Mouse (Mus musculus) lung, adult 2 months (tissue): ENCODE results near the gene Agtrap. TPM values are rescaled to one million over a fixed set of nuclear protein-coding genes. Genes with fewer than 3 reads are reported as not detected.
A peak's percentile ranks its signal among the peaks of the same experiment; 100 is the strongest.

Source experiments
- DNase-seq: peaks from one replicate; pipeline ENCODE4 v3.0.0; 2022
- H3K4me1 ChIP-seq: fragments of 200-500 bp; 2 replicates; pipeline ENCODE4 v1.6.1; 2011; ENCODE audit warnings: low read length; ENCODE audit not compliant: control insufficient read depth, insufficient read depth
- H3K4me3 ChIP-seq: fragments of 200-500 bp; replicated peaks from 2 replicates; pipeline ENCODE3; 2011; ENCODE audit warnings: low read depth, mild to moderate bottlenecking, control low read depth, low read length; ENCODE audit errors: extremely low read depth
- CTCF ChIP-seq: fragments of 200-500 bp; IDR thresholded peaks from 2 replicates; pipeline ENCODE4 v1.5.1; 2011; ENCODE audit warnings: mild to moderate bottlenecking, low read length, control low read depth; ENCODE audit not compliant: insufficient read depth
- POLR2A ChIP-seq: fragments of 200-500 bp; IDR thresholded peaks from 2 replicates; pipeline ENCODE4 v1.6.1; 2011; ENCODE audit warnings: low read depth, mild to moderate bottlenecking, control low read depth, low read length, borderline replicate concordance; ENCODE audit errors: extremely low read depth
- WGBS: fragments of 180-500 bp; shearing (Covaris S2); methylation state at CpG from one replicate; pipeline ENCODE4 v1.1.7; 2018; 5-methylcytosine and 5-hydroxymethylcytosine counted together
- polyA plus RNA-seq: library from polyadenylated mRNA; depleted of rRNA; stranded (reverse); fragments of >200 nt; gene quantifications from 2 replicates; pipeline ENCODE4 v1.2.3, GENCODE M21; 2012; rRNA removed

The Agtrap gene
- polyA plus RNA-seq: 50.1 and 56.8 TPM in 2 replicates

DNA sequence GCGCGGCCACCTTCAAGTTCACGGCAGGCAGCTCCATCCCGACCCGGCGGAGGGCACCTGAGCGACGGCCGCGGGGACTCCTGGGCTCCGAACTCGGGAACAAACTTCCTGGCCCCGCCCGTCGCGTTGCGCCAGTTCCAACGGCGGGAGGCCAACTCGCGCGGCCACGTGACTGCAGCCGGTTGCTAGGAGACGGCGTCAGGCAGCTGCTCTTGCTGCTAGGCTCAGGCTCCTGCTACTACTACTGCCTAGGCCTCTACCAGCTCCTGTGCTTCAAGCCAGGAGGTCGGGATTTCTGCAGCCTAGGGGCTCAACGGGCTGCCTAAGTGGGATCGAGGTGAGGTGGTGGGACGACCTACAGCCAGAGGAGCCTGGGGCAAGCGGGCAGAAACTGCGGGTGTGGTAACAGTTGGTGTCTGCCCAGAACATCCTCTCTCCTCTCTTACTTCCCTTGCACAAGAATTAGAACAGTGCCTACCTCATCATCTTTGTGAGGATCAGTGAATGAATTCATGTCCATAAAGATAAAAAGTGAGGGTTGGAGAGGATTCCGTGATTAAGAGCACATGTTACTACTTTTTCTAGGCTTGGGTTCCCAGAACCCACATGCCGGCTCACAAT, at the start of gene Agtrap:
TSS of gene Agtrap (minus strand) at position 125 of the 621 bp plus-strand sequence.
- peak; percentile 96 for DNase-seq
- H3K4me3 ChIP-seq: peak within 1 kb of the TSS; percentile 71
- TF ChIP-seq POLR2A (peak; percentile 56; the same call in 1 of the 2 replicates), CTCF (no peak)
- 6% methylated on average over 34 of the region's 34 CpGs for WGBS
- peaks cover 29% of the 10 kb centered on the region for H3K4me1 ChIP-seq

DNA sequence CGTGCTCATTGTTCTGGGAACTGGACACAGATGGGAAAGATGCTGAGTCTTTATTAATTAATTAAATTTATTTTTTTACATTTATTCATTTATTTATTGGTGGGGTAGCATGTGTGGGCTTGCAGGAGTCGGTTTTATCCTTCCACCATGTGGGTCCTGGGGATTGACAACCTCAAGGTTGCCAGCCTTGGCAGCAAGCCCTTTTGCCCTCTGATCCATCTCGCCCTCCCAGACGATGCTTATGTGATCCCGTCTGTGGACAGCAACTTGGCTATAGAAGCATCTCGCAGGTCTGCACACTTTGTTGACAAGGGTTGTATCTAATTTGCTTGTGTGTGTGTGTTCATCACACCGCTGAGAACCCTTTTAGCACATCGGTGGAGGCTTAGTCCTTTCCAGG, 49.7 kb upstream of the Agtrap start:
- WGBS: 65% methylated on average over 8 of the region's 8 CpGs
- Histone ChIP-seq H3K4me3 (no peak overlapping the region), H3K4me1 (0 out of 2 replicates have a peak, but pooled peaks cover 2% of the 10 kb centered on the region)
- DNase-seq: no peak
- TF ChIP-seq CTCF (no peak), POLR2A (no peak)

DNA sequence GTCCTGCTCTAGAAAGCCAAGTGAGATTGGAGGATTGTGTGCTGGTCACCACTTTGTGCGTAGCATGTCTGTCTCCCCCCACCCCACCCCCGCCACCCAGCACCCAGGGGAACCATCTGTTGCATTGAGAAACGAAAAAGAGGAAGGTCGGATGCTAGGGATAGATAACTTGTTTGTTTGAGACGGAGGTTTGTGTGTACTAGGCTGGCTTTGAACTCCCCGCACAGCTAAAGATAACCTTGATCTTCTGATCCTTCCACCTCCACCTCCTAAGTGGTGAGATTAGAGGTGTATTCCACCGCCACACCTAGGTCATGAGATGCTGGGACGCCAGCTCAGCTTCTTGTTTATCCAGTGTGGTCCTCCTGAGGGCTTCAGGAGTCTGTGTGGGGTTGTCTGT, 47.2 kb upstream of the Agtrap start:
- DNase-seq: no peak
- Histone ChIP-seq H3K4me1 (no peaks in the 10 kb centered on the region), H3K4me3 (no peak overlapping the region)
- 66% methylated on average over 8 of the region's 8 CpGs for WGBS
- no peak for TF ChIP-seq CTCF
- no peak for TF ChIP-seq POLR2A

DNA sequence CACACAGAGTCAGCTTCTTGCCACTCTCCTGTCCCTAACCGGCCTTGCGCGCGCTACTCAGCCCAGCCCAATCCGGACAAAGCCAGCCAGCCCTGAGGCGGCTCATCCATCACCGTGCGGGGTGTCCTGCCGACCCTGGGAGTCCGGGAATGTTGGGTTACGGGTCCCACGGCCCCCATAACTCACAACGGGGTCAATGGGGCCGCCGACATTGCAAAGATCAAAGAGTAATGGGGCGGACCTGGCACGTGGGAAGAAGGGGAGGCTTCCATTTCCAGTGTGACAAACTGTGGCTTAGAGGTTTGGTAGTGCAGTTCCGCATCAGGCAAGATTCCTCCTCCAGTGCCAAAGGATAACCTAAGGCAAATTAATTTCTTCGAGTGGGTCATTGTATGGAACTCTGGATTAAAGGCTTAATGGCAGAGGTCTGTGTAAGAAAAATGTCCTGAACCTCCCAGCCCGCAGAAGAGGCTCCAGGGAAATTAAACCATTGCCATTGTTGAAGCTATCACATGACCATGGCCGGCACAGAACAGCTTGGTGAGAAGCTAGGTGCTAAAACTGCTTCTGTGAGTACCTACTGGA, 43.8 kb upstream of the Agtrap start:
- Histone ChIP-seq H3K4me1 (no peaks in the 10 kb centered on the region), H3K4me3 (no peak overlapping the region)
- no peak for TF ChIP-seq CTCF
- TF ChIP-seq POLR2A: no peak
- DNase-seq: no peak
- 3% methylated on average over 21 of the region's 21 CpGs for WGBS

DNA sequence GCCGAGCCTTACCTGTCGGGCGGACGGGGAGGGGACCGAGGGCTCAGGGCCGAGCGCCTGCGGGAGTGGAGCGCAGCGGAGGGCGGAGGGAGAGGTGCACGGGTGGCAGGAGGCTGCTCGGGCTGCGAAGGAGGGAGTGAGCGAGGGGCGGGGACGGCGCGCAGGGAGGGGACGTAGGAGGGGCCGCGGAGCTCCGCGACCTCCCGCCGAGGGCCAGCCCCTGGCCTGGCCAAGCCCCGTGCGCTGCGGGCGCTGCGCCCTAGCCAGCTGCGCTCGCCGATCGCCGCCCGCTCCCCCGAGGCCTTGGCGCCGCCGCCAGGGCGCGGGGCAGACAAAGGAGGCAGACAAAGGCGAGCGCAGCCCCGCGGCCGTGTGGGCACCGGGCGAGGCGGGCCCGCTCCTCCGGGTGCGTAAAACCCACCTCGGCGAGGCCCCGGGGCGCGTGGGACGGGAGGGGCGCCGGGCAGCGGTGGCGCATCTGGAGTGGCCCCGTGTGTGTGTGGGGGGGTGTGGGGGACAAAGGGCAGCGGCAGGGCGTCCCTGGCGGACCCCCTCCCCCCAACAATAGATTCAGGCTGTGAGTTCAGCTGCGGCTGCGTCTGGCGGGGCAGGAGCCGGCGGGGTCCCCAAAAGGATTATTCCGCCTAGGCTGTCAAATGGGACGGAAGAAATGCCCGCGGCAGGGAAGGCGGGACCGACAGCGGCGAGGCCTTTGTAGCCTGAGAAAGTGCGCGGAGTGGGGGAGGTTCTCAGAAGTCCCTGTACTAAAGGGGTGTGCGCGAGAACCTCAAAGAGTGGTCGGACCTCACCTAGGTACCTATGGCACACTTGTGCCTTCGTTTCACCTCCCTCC, 43.0 kb upstream of the Agtrap start, which contains the start of gene Draxin:
TSS of gene Draxin (minus strand) at position 138 of the 853 bp plus-strand sequence.
- Histone ChIP-seq H3K4me3 (no peak within 1 kb of the TSS), H3K4me1 (no peaks in the 10 kb centered on the region)
- TF ChIP-seq POLR2A: no peak
- no peak for TF ChIP-seq CTCF
- DNase-seq: no peak
- WGBS: under 1% methylated on average over 75 of the region's 87 CpGs

DNA sequence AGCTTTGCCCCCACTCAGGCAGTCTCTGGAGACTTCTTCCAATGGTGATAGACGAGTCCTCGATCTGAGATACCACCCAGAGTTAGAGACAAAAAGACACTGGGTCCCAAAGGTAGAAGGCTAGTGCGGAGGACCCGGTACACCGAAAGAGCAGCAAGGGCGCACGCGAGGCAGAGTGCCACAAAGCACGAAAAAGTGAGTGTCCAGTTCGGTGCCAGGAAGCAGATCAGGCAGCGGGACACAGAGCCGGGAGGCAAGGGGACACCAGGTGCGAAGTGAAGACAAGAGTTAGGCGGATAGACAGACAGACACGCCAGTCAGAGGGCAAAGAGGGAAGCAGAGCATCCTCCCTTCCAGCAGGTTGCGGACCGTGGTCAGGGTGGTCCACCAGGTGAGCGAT, 42.3 kb upstream of the Agtrap start, which contains the start of gene Mad2l2:
TSS of gene Mad2l2 (plus strand) at position 252 of the 400 bp plus-strand sequence.
- WGBS: 2% methylated on average over 17 of the region's 18 CpGs
- Histone ChIP-seq H3K4me3 (no peak within 1 kb of the TSS), H3K4me1 (no peaks in the 10 kb centered on the region)
- TF ChIP-seq CTCF (no peak), POLR2A (no peak)
- no peak for DNase-seq

DNA sequence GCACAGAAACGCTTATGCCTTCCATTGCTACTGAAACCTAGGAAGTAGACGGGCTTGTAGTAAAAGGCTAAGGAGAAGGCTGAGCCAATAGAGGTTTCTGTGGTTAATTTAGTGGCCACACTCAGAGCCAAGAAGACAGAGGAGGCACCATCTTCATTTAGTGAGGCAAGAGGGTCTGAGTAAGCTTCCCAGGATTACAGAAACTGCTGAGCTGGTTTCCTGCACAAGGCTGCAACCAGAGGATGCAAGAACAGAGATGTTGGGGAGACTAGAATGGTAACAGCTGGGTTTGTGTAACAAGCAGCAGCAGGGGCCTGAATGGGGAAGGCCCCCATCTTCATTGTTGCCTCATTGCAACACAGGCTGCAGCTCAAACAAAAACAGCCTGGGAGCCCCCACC, 40.8 kb upstream of the Agtrap start:
- no peak overlapping the region for H3K4me3 ChIP-seq
- H3K4me1 ChIP-seq: no peaks in the 10 kb centered on the region
- 59% methylated on average over 2 of the region's 2 CpGs for WGBS
- DNase-seq: no peak
- no peak for TF ChIP-seq CTCF
- no peak for TF ChIP-seq POLR2A

DNA sequence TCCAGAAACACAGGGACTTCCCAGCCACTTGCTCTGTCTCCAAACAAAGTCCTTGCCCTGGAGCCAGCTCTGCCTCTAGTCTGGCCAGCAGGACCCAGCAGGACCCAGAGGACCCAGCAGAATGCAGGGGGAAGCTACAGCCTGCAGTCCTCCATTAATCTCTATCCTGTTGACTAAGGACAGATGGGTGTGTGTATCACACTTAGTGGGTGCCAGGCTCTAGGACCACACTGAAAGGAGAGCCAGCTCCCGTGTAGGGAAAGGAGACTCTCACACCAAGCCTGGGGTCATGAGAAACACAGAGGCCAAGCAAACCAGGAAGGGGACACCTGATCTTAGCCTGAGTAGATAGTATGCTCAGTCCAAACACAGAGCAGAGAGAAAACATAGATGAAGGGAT, 40.4 kb upstream of the Agtrap start:
- WGBS: 52% methylated on average over 1 of the region's 1 CpGs
- TF ChIP-seq POLR2A: no peak
- no peak for TF ChIP-seq CTCF
- DNase-seq: no peak
- no peak overlapping the region for H3K4me3 ChIP-seq
- no peaks in the 10 kb centered on the region for H3K4me1 ChIP-seq

DNA sequence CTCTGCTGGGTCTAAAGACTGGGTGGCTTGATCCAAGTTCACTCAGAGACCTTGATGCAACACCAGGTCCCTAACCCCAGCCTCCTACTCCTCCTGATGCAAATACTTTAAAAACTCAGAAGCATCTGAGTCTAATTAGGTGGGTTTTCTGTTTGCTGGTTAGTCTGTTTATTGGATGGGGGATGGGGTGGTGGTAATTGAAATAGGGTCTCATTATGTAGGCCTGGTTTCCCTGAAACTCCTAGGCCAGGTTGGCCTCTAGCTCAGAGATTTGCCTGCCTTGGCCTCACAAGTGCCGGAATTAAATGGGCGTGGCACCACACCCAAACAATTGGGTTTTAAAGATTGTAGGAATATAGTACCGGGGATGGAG, 34.8 kb upstream of the Agtrap start:
- WGBS: 74% methylated on average over 3 of the region's 3 CpGs
- Histone ChIP-seq H3K4me1 (no peaks in the 10 kb centered on the region), H3K4me3 (no peak overlapping the region)
- TF ChIP-seq CTCF (no peak), POLR2A (no peak)
- no peak for DNase-seq
